Mouse (Mus musculus) forebrain, embryonic 14.5 days (tissue): ENCODE results near the gene Kcmf1. TPM values are rescaled to one million over a fixed set of nuclear protein-coding genes. Genes with fewer than 3 reads are reported as not detected.
"Not testable (repeated sequence)": the region's sequence is repeated elsewhere in the genome, so short reads cannot be mapped to it uniquely, and the experiment has no call there.

Source experiments
- ATAC-seq: fragments of 200-750 bp; cut with Nextera tagmentation; 2 replicates; pipeline ENCODE4 v1.8.0; 2017; ENCODE audit warnings: mild to moderate bottlenecking, moderate library complexity
- DNase-seq: peaks from one replicate; pipeline ENCODE4 v3.0.0-alpha.2; 2015; ENCODE audit warnings: low spot score
- H3K27ac ChIP-seq: fragments of 300-500 bp; sonication (generic); 2 replicates; pipeline ENCODE4 v1.5.1; 2014; ENCODE audit warnings: low read depth, mild to moderate bottlenecking, control low read depth, low read length, moderate library complexity
- H3K27me3 ChIP-seq: fragments of 300-500 bp; sonication (generic); replicated peaks from 2 replicates; pipeline ENCODE4 v1.6.1; 2014; ENCODE audit warnings: low read length, control low read depth, mixed read lengths; ENCODE audit not compliant: control insufficient read depth, insufficient read depth
- H3K36me3 ChIP-seq: fragments of 300-500 bp; sonication (generic); 2 replicates; pipeline ENCODE4 v1.6.1; 2014; ENCODE audit warnings: low read length, control low read depth; ENCODE audit not compliant: control insufficient read depth, insufficient read depth
- H3K4me1 ChIP-seq: fragments of 300-500 bp; sonication (generic); 2 replicates; pipeline ENCODE4 v1.6.1; 2014; ENCODE audit warnings: antibody characterized with exemption, low read length, control low read depth; ENCODE audit not compliant: control insufficient read depth, insufficient read depth
- H3K4me2 ChIP-seq: fragments of 300-500 bp; sonication (generic); 2 replicates; pipeline ENCODE4 v1.6.1; 2014; ENCODE audit warnings: mild to moderate bottlenecking, control low read depth, low read length
- H3K4me3 ChIP-seq: fragments of 300-500 bp; sonication (generic); 2 replicates; pipeline ENCODE4 v1.5.1; 2014; ENCODE audit warnings: low read depth, low read length, control low read depth
- H3K9ac ChIP-seq: fragments of 300-500 bp; sonication (generic); 2 replicates; pipeline ENCODE4 v1.6.1; 2014; ENCODE audit warnings: mild to moderate bottlenecking, low read length, control low read depth, moderate library complexity
- H3K9me3 ChIP-seq: fragments of 300-500 bp; sonication (generic); replicated peaks from 2 replicates; pipeline ENCODE4 v1.6.1; 2016; ENCODE audit warnings: low read length, control low read depth, mixed read lengths; ENCODE audit not compliant: control insufficient read depth
- WGBS: fragments of 180-500 bp; shearing (Covaris S2); extraction: QIAGEN DNeasy Blood & Tissue Kit; methylation state at CpG from one replicate; pipeline ENCODE4 v1.1.7; 2014; 5-methylcytosine and 5-hydroxymethylcytosine counted together
- polyA plus RNA-seq: library from polyadenylated mRNA; unstranded; fragments of >200 nt; fragmentation: Nextera tagmentation; extraction: Ambion mirVana; gene quantifications from 2 replicates; pipeline ENCODE4 v1.2.1, GENCODE M21; 2014

Gene Kcmf1
- polyA plus RNA-seq, 1 experiment from 2014 or later, result 33.4 TPM

GRCm38 (mm10) chr6:72868688-72869087 is 31.1 kb downstream of the Kcmf1 start:
- Histone ChIP-seq H3K27me3 (no peaks in the 10 kb centered on the region), H3K4me2 (no peak overlapping the region), H3K36me3 (no peaks in the 10 kb centered on the region), H3K9me3 (no peaks in the 10 kb centered on the region), H3K9ac (no peak overlapping the region), H3K27ac (no peak overlapping the region), H3K4me1 (no peaks in the 10 kb centered on the region), H3K4me3 (no peak overlapping the region)
- 83% methylated on average over 5 of the region's 5 CpGs for WGBS
- DNase-seq (no peak), ATAC-seq (no peak)

GRCm38 (mm10) chr6:72867746-72868145 is 32.0 kb downstream of the Kcmf1 start:
- ATAC-seq, result no peak
- Histone ChIP-seq H3K27ac (no peak overlapping the region), H3K4me2 (no peak overlapping the region), H3K27me3 (no peaks in the 10 kb centered on the region), H3K4me3 (no peak overlapping the region), H3K36me3 (no peaks in the 10 kb centered on the region), H3K9me3 (no peaks in the 10 kb centered on the region), H3K9ac (no peak overlapping the region), H3K4me1 (no peaks in the 10 kb centered on the region)
- WGBS, result 95% methylated on average over 1 of the region's 1 CpGs
- DNase-seq, result no peak

- Histone ChIP-seq H3K9me3 (no peaks in the 10 kb centered on the region), H3K27ac (no peak overlapping the region), H3K4me3 (no peak overlapping the region), H3K27me3 (no peaks in the 10 kb centered on the region), H3K36me3 (no peaks in the 10 kb centered on the region), H3K4me1 (no peaks in the 10 kb centered on the region), H3K4me2 (no peak overlapping the region), H3K9ac (no peak overlapping the region)
- ATAC-seq (no peak), DNase-seq (no peak)
- 72% methylated on average over 2 of the region's 2 CpGs for WGBS
Measured at GRCm38 (mm10) chr6:72866232-72866631, 33.5 kb downstream of the Kcmf1 start.

GRCm38 (mm10) chr6:72862686-72863085 is 37.1 kb downstream of the Kcmf1 start:
- not testable (repeated sequence) for H3K36me3 ChIP-seq, H3K9ac ChIP-seq, H3K27ac ChIP-seq, H3K4me2 ChIP-seq, DNase-seq, ATAC-seq, H3K4me1 ChIP-seq, H3K27me3 ChIP-seq, H3K4me3 ChIP-seq, H3K9me3 ChIP-seq
- WGBS, result 97% methylated on average over 5 of the region's 5 CpGs

- Histone ChIP-seq H3K9me3 (no peaks in the 10 kb centered on the region), H3K4me1 (no peaks in the 10 kb centered on the region), H3K9ac (no peak overlapping the region), H3K27ac (no peak overlapping the region), H3K36me3 (peaks cover 51% of the 10 kb centered on the region), H3K27me3 (no peaks in the 10 kb centered on the region), H3K4me3 (no peak overlapping the region), H3K4me2 (no peak overlapping the region)
- no peak for ATAC-seq
- 96% methylated on average over 5 of the region's 5 CpGs for WGBS
- no peak for DNase-seq
Measured at GRCm38 (mm10) chr6:72854256-72854655, 45.5 kb downstream of the Kcmf1 start.

- 79% methylated on average over 4 of the region's 4 CpGs for WGBS
- Histone ChIP-seq H3K4me1 (no peaks in the 10 kb centered on the region), H3K9ac (no peak overlapping the region), H3K4me2 (no peak overlapping the region), H3K27ac (no peak overlapping the region), H3K9me3 (no peaks in the 10 kb centered on the region), H3K27me3 (no peaks in the 10 kb centered on the region), H3K36me3 (peaks cover 60% of the 10 kb centered on the region), H3K4me3 (no peak overlapping the region)
- DNase-seq, result no peak
- ATAC-seq, result no peak
Measured at GRCm38 (mm10) chr6:72852180-72852579, 47.6 kb downstream of the Kcmf1 start.

GRCm38 (mm10) chr6:72851633-72852032 is 48.1 kb downstream of the Kcmf1 start:
- Histone ChIP-seq H3K9me3 (no peaks in the 10 kb centered on the region), H3K4me1 (no peaks in the 10 kb centered on the region), H3K4me2 (no peak overlapping the region), H3K27me3 (no peaks in the 10 kb centered on the region), H3K9ac (no peak overlapping the region), H3K36me3 (peaks cover 60% of the 10 kb centered on the region), H3K4me3 (no peak overlapping the region), H3K27ac (no peak overlapping the region)
- WGBS, result 76% methylated on average over 5 of the region's 5 CpGs
- DNase-seq, result peak; percentile 24
- ATAC-seq, result no peak

- Histone ChIP-seq H3K4me1 (no peaks in the 10 kb centered on the region), H3K36me3 (peaks cover 68% of the 10 kb centered on the region), H3K27me3 (no peaks in the 10 kb centered on the region), H3K9ac (no peak overlapping the region), H3K9me3 (no peaks in the 10 kb centered on the region), H3K4me3 (no peak overlapping the region), H3K27ac (no peak overlapping the region), H3K4me2 (no peak overlapping the region)
- DNase-seq (no peak), ATAC-seq (no peak)
- 88% methylated on average over 7 of the region's 7 CpGs for WGBS
Measured at GRCm38 (mm10) chr6:72841986-72842502, 57.7 kb downstream of the Kcmf1 start.

- Histone ChIP-seq H3K27ac (no peak overlapping the region), H3K27me3 (no peaks in the 10 kb centered on the region), H3K4me1 (no peaks in the 10 kb centered on the region), H3K9me3 (no peaks in the 10 kb centered on the region), H3K36me3 (peaks cover 59% of the 10 kb centered on the region), H3K9ac (no peak overlapping the region), H3K4me3 (no peak overlapping the region), H3K4me2 (no peak overlapping the region)
- no peak for DNase-seq
- ATAC-seq, result no peak
- 91% methylated on average over 13 of the region's 13 CpGs for WGBS
Measured at GRCm38 (mm10) chr6:72840867-72841780, 58.7 kb downstream of the Kcmf1 start.
